Mouse (Mus musculus) thymus, postnatal 36 days (tissue): ENCODE measurements around the gene Terb1.

ENCODE experiments used
- DNase-seq, 2 experiments: peaks; one replicate each; pipeline ENCODE4 v3.0.0; 2022; ENCODE audit warnings: mixed read lengths in 2 of 2

The Terb1 gene

GRCm38 (mm10) chr8:104448796-104449195, 60.9 kb downstream of the Terb1 start:
- no peak for DNase-seq

- DNase-seq, result no peak
Measured at GRCm38 (mm10) chr8:104446016-104446415, 63.7 kb downstream of the Terb1 start.

GRCm38 (mm10) chr8:104445248-104445647, 64.5 kb downstream of the Terb1 start:
- no peak for DNase-seq

- no peak for DNase-seq
Measured at GRCm38 (mm10) chr8:104443125-104443679, 66.5 kb downstream of the Terb1 start.

- DNase-seq, result peak; percentile 88 to 93
Measured at GRCm38 (mm10) chr8:104442299-104443124, 67.2 kb downstream of the Terb1 start, which contains the start of gene Dync1li2. Dync1li2 (minus strand) TSS chr8:104443047.

GRCm38 (mm10) chr8:104441613-104442012, 68.1 kb downstream of the Terb1 start:
- no peak for DNase-seq

GRCm38 (mm10) chr8:104439461-104439860, 70.2 kb downstream of the Terb1 start:
- no peak for DNase-seq

- no peak for DNase-seq
Measured at GRCm38 (mm10) chr8:104437494-104438135, 72.1 kb downstream of the Terb1 start.

- DNase-seq, result no peak
Measured at GRCm38 (mm10) chr8:104436591-104436990, 73.1 kb downstream of the Terb1 start.

- peak; percentile 51 to 61 for DNase-seq
Measured at GRCm38 (mm10) chr8:104436038-104436437, 73.7 kb downstream of the Terb1 start.

GRCm38 (mm10) chr8:104434826-104435354, 74.8 kb downstream of the Terb1 start:
- no peak for DNase-seq

GRCm38 (mm10) chr8:104434275-104434674, 75.4 kb downstream of the Terb1 start:
- no peak for DNase-seq

- no peak for DNase-seq
Measured at GRCm38 (mm10) chr8:104433191-104433842, 76.4 kb downstream of the Terb1 start.

GRCm38 (mm10) chr8:104432656-104433055, 77.1 kb downstream of the Terb1 start:
- DNase-seq, result no peak

- no peak for DNase-seq
Measured at GRCm38 (mm10) chr8:104430230-104430629, 79.5 kb downstream of the Terb1 start.

- no peak for DNase-seq
Measured at GRCm38 (mm10) chr8:104427703-104428102, 82.0 kb downstream of the Terb1 start.

GRCm38 (mm10) chr8:104422313-104422712, 87.4 kb downstream of the Terb1 start:
- no peak for DNase-seq

GRCm38 (mm10) chr8:104416022-104416421, 93.7 kb downstream of the Terb1 start:
- DNase-seq, result no peak

GRCm38 (mm10) chr8:104414204-104414603, 95.5 kb downstream of the Terb1 start:
- no peak for DNase-seq

GRCm38 (mm10) chr8:104413770-104414169, 95.9 kb downstream of the Terb1 start:
- no peak for DNase-seq

- DNase-seq, result no peak
Measured at GRCm38 (mm10) chr8:104412805-104413532, 96.7 kb downstream of the Terb1 start.

- no peak for DNase-seq
Measured at GRCm38 (mm10) chr8:104411972-104412371, 97.7 kb downstream of the Terb1 start.
